Mouse (Mus musculus): ENCODE data around the gene Dcdc2b.

DNA sequence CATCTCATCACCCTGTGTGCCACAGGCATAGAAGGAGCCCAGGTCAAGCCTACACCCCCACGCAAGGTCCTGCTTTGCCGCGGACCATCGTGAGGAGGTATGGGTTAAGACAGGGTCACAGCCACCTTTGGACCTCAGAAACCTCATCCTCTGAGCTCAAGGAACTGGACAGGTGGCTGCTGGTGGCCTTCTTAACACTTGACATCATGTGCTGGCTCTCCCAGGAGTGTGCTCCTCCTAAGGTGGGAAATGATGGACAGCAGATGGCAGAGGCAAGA lies 41.0 kb downstream of the Dcdc2b start:
- TF ChIP-seq CTCF (IDR thresholded peaks at IDR 0.05; ENCODE audit: extremely low read depth, insufficient read depth, low read length) (no peak), POLR2A (IDR thresholded peaks at IDR 0.05; ENCODE audit: extremely low read depth, insufficient read depth, low read length) (no peak)
